Mouse (Mus musculus) limb, embryonic 14.5 days (tissue): ENCODE measurements around the gene Gabpb2. TPM values are rescaled to one million over a fixed set of nuclear protein-coding genes. Genes with fewer than 3 reads are reported as not detected.

Experiments used
- ATAC-seq: fragments of 200-750 bp; cut with Nextera tagmentation; 2 replicates; pipeline ENCODE4 v1.8.0; 2017; ENCODE audit warnings: low read depth, moderate number of reproducible peaks, moderate TSS enrichment; ENCODE audit not compliant: low FRiP score
- DNase-seq: peaks from one replicate; pipeline ENCODE4 v3.0.0-alpha.2; 2015; ENCODE audit warnings: low spot score
- H3K27ac ChIP-seq: fragments of 300-500 bp; sonication (generic); replicated peaks from 2 replicates; pipeline ENCODE4 v1.5.1; 2014; ENCODE audit warnings: low read depth, mild to moderate bottlenecking, low read length, moderate library complexity, mixed read lengths
- H3K27me3 ChIP-seq: fragments of 300-500 bp; sonication (generic); 2 replicates; pipeline ENCODE4 v1.6.1; 2014; ENCODE audit warnings: low read length, mixed read lengths; ENCODE audit not compliant: control insufficient read depth, insufficient read depth
- H3K36me3 ChIP-seq: fragments of 300-500 bp; sonication (generic); 2 replicates; pipeline ENCODE4 v1.6.1; 2014; ENCODE audit warnings: mild to moderate bottlenecking, low read length, moderate library complexity, mixed read lengths; ENCODE audit not compliant: control insufficient read depth, insufficient read depth
- H3K4me1 ChIP-seq: fragments of 300-500 bp; sonication (generic); 2 replicates; pipeline ENCODE4 v1.6.1; 2014; ENCODE audit warnings: antibody characterized with exemption, low read length, mixed read lengths; ENCODE audit not compliant: control insufficient read depth, insufficient read depth
- H3K4me2 ChIP-seq: fragments of 300-500 bp; sonication (generic); replicated peaks from 2 replicates; pipeline ENCODE4 v1.6.1; 2014; ENCODE audit warnings: low read depth, mild to moderate bottlenecking, low read length, moderate library complexity; ENCODE audit not compliant: severe bottlenecking
- H3K4me3 ChIP-seq: fragments of 300-500 bp; sonication (generic); replicated peaks from 2 replicates; pipeline ENCODE4 v1.5.1; 2014; ENCODE audit warnings: low read length
- H3K9ac ChIP-seq: fragments of 300-500 bp; sonication (generic); 2 replicates; pipeline ENCODE4 v1.6.1; 2014; ENCODE audit warnings: mild to moderate bottlenecking, low read depth, low read length, moderate library complexity; ENCODE audit not compliant: severe bottlenecking
- H3K9me3 ChIP-seq: fragments of 300-500 bp; sonication (generic); 2 replicates; pipeline ENCODE4 v1.6.1; 2016; ENCODE audit warnings: low read length; ENCODE audit not compliant: control insufficient read depth
- POLR2A ChIP-seq: fragments of 200-500 bp; IDR thresholded peaks from 2 replicates; pipeline ENCODE4 v1.8.0; 2012; ENCODE audit warnings: inconsistent platforms, mild to moderate bottlenecking, moderate library complexity, borderline replicate concordance; ENCODE audit not compliant: insufficient read depth, insufficient read length; ENCODE audit errors: extremely low read depth
- WGBS: fragments of 180-500 bp; shearing (Covaris S2); extraction: QIAGEN DNeasy Blood & Tissue Kit; methylation state at CpG from one replicate; pipeline ENCODE4 v1.1.7; 2014; 5-methylcytosine and 5-hydroxymethylcytosine counted together
- polyA plus RNA-seq, 2 experiments: library from polyadenylated mRNA; depleted of rRNA in 1 of 2; stranded (reverse) in 1 of 2; unstranded in 1 of 2; fragments of >200 nt; fragmentation: Nextera tagmentation in 1 of 2; extraction: Ambion mirVana in 1 of 2; gene quantifications; 2 replicates each; pipeline versions ENCODE4 v1.2.1 to v1.2.3; 2012 to 2014

Gene Gabpb2
- polyA plus RNA-seq, 2 experiments, result 9.7 to 26.2 TPM

- Histone ChIP-seq H3K9ac (no peak overlapping the region), H3K9me3 (no peaks in the 10 kb centered on the region), H3K4me3 (no peak overlapping the region), H3K36me3 (peaks cover 62% of the 10 kb centered on the region), H3K4me2 (no peak overlapping the region), H3K27me3 (no peaks in the 10 kb centered on the region), H3K4me1 (no peaks in the 10 kb centered on the region), H3K27ac (no peak overlapping the region)
- no peak for DNase-seq
- 93% methylated on average over 9 of the region's 9 CpGs for WGBS
- no peak for TF ChIP-seq POLR2A
- no peak for ATAC-seq
Measured at GRCm38 (mm10) chr3:95184796-95185577, 32.7 kb downstream of the Gabpb2 start.

GRCm38 (mm10) chr3:95181841-95182240 is 35.9 kb downstream of the Gabpb2 start:
- Histone ChIP-seq H3K9me3 (no peaks in the 10 kb centered on the region), H3K36me3 (peaks cover 33% of the 10 kb centered on the region), H3K4me1 (no peaks in the 10 kb centered on the region), H3K4me2 (no peak overlapping the region), H3K27me3 (no peaks in the 10 kb centered on the region), H3K4me3 (no peak overlapping the region), H3K9ac (no peak overlapping the region), H3K27ac (no peak overlapping the region)
- DNase-seq (no peak), ATAC-seq (no peak)
- TF ChIP-seq POLR2A, result no peak
- WGBS, result 69% methylated on average over 1 of the region's 1 CpGs

- TF ChIP-seq POLR2A, result no peak
- Histone ChIP-seq H3K4me2 (no peak overlapping the region), H3K9ac (no peak overlapping the region), H3K9me3 (no peaks in the 10 kb centered on the region), H3K4me1 (no peaks in the 10 kb centered on the region), H3K27ac (no peak overlapping the region), H3K36me3 (peaks cover 15% of the 10 kb centered on the region), H3K27me3 (no peaks in the 10 kb centered on the region), H3K4me3 (no peak overlapping the region)
- ATAC-seq (no peak), DNase-seq (no peak)
- WGBS, result 66% methylated on average over 3 of the region's 3 CpGs
Measured at GRCm38 (mm10) chr3:95179890-95180289, 37.8 kb downstream of the Gabpb2 start.

DNA sequence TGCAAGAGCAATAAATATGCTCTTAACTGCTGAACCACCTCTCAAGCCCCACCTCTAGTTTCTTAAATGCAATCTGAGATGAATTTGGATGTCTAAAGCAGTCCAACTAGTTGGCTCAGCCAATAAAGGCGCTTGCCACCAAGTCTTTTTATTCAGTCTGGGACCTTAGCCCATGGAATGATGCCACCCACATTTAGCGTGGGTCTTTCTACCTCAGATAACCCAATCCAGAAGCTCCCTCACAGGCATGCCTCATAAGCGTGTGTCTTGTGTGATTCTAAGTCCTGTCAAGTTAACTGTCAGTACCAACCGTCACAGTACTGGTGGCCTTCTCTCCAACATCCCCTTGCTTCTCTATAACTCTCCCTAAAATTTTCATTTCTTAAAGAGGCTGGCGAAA is 38.8 kb downstream of the Gabpb2 start:
- Histone ChIP-seq H3K36me3 (peaks cover 6% of the 10 kb centered on the region; the same call in 1 of the 2 replicates), H3K9ac (no peak overlapping the region), H3K27ac (no peak overlapping the region), H3K27me3 (0 out of 2 replicates have a peak, but pooled peaks cover 3% of the 10 kb centered on the region), H3K4me3 (no peak overlapping the region), H3K4me1 (no peaks in the 10 kb centered on the region), H3K4me2 (no peak overlapping the region), H3K9me3 (no peaks in the 10 kb centered on the region)
- DNase-seq (no peak), ATAC-seq (no peak)
- TF ChIP-seq POLR2A, result no peak
- 82% methylated on average over 5 of the region's 5 CpGs for WGBS

GRCm38 (mm10) chr3:95177583-95177982 is 40.1 kb downstream of the Gabpb2 start:
- H3K9ac ChIP-seq, result no peak overlapping the region
- no peak overlapping the region for H3K4me2 ChIP-seq
- DNase-seq (no peak), ATAC-seq (no peak)
- H3K36me3 ChIP-seq, result peaks cover 11% of the 10 kb centered on the region
- H3K9me3 ChIP-seq, result no peaks in the 10 kb centered on the region
- H3K27ac ChIP-seq, result no peak overlapping the region
- peaks cover 5% of the 10 kb centered on the region; the same call in 1 of the 2 replicates for H3K4me1 ChIP-seq
- WGBS, result 61% methylated on average over 6 of the region's 6 CpGs
- H3K4me3 ChIP-seq, result no peak overlapping the region
- H3K27me3 ChIP-seq, result peaks cover 16% of the 10 kb centered on the region
- TF ChIP-seq POLR2A, result no peak
